Mouse (Mus musculus): ENCODE measurements around the gene Mlxipl.
A peak's percentile ranks its signal among the peaks of the same experiment; 100 is the strongest.

- peak; percentile 80 for TF ChIP-seq POLR2A (IDR thresholded peaks at IDR 0.05; ENCODE audit: extremely low read depth, insufficient read depth, low read length)
- TF ChIP-seq CTCF (IDR thresholded peaks at IDR 0.05; ENCODE audit: low read depth, low read length): no peak
Observed at GRCm38 (mm10) chr5:135063629-135064381, 25.9 kb upstream of the Mlxipl start, which contains the start of gene Dnajc30.

All from liver, adult 2 months (tissue).